Mouse (Mus musculus) olfactory bulb, adult 2 months (tissue): ENCODE results near the gene Sox5.

ENCODE experiments used
- CTCF ChIP-seq: fragments of 200-500 bp; IDR thresholded peaks from 2 replicates; pipeline ENCODE4 v1.5.1; 2012; ENCODE audit warnings: low read depth, mild to moderate bottlenecking, low read length, moderate library complexity; ENCODE audit not compliant: insufficient read depth
- POLR2A ChIP-seq: fragments of 200-500 bp; IDR thresholded peaks from 2 replicates; pipeline ENCODE4 v1.6.1; 2012; ENCODE audit warnings: mild to moderate bottlenecking, low read depth, low read length, moderate library complexity; ENCODE audit not compliant: insufficient read depth

DNA sequence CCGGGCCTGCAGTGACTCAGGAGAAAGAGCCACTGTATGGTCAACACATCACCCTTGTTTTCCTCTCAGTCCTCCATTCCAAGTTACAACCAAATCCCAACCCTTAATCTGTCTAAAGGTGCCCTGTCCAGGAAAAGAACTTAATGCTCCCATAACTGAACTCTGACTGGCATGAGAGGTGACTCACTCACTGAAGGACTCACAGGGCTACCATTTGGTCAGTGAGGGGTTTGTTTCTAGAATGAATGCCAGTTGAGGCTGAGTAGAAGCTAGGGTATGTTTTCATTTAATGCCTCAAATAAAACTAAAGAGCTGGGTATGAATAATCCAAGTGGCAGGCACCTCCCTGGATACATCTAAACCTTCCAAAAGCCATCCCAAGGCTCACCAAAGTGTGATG lies 484.6 kb downstream of the Sox5 start:
- TF ChIP-seq POLR2A, result no peak
- no peak for TF ChIP-seq CTCF
